Mouse (Mus musculus): Measurements from ENCODE around the gene Bloc1s1.

GRCm38 (mm10) chr10:128918246-128918645 is 5.6 kb downstream of the Bloc1s1 start:
- no peak for TF ChIP-seq CTCF (IDR thresholded peaks at IDR 0.05; ENCODE audit: borderline replicate concordance, extremely low read depth, insufficient read depth, insufficient read length)
- TF ChIP-seq POLR2A (IDR thresholded peaks at IDR 0.05; ENCODE audit: borderline replicate concordance, extremely low read depth, insufficient read depth, insufficient read length, poor library complexity, severe bottlenecking): no peak

Measured in brain, embryonic 14.5 days (tissue).